In genomic region chr1:189023701-189024080, GRCm38 (mm10) we compare ENCODE assay signal across 24 mouse cellular contexts. TPM values are rescaled to one million over a fixed set of nuclear protein-coding genes. Genes with fewer than 3 reads are reported as not detected.
A peak's percentile ranks its signal among the peaks of the same experiment; 100 is the strongest.
DNase-seq lines count a peak whose midpoint lies in the region; ATAC-seq and TF ChIP-seq lines count a peak whose summit lies in the region.
"Had no signal": no experiment of that assay in that cellular context is flagged by ENCODE, and none has a peak within 500 bp of the region (broad histone marks: within the 10 kb centered on the region; RNA-seq: fewer than 3 reads in every experiment).

No protein-coding gene starts in this region.

- TF ChIP-seq CTCF in lung, postnatal 0 days (IDR thresholded peaks at IDR 0.05) = no peak

- H3K4me3 ChIP-seq in forebrain, embryonic 14.5 days (ENCODE audit: low read depth, low read length) = no peak overlapping the region
- H3K4me3 ChIP-seq in forebrain, embryonic 16.5 days (replicated peaks; ENCODE audit: low read length) = no peak overlapping the region
- H3K4me3 ChIP-seq in lung, embryonic 16.5 days (ENCODE audit: low read length) = no peak overlapping the region
- no peak overlapping the region for H3K4me3 ChIP-seq in lung, postnatal 0 days (ENCODE audit: low read depth, low read length)
- H3K4me3 ChIP-seq: embryonic facial prominence, embryonic 10.5 days; embryonic facial prominence, embryonic 13.5 days; erythroblast, embryonic 14.5 days; forebrain, embryonic 12.5 days; gastrocnemius, adult 2 months; hindbrain, embryonic 12.5 days; hindbrain, embryonic 15.5 days had no signal

- no peak overlapping the region for H3K27ac ChIP-seq in forebrain, embryonic 14.5 days (ENCODE audit: low read depth, low read length)
- H3K27ac ChIP-seq in forebrain, embryonic 16.5 days (ENCODE audit: low read length) = no peak overlapping the region
- H3K27ac ChIP-seq in lung, embryonic 16.5 days (ENCODE audit: low read length) = peak overlapping the region; percentile 29; the same call in 1 of the 2 replicates
- H3K27ac ChIP-seq in lung, postnatal 0 days (ENCODE audit: low read length) = no peak overlapping the region
- H3K27ac ChIP-seq: embryonic facial prominence, embryonic 10.5 days; embryonic facial prominence, embryonic 13.5 days; forebrain, embryonic 12.5 days; gastrocnemius, adult 2 months; hindbrain, embryonic 12.5 days; hindbrain, embryonic 15.5 days had no signal

- 0 out of 2 replicates have a peak, but pooled peaks have one; percentile 26 for ATAC-seq in forebrain, embryonic 14.5 days
- ATAC-seq in forebrain, embryonic 16.5 days = no peak
- ATAC-seq in lung, embryonic 16.5 days (ENCODE audit: low read depth) = peak; percentile 32; the same call in 1 of the 2 replicates
- peak; percentile 51 for ATAC-seq in lung, postnatal 0 days
- ATAC-seq: Patski had no signal

- no peaks in the 10 kb centered on the region for H3K9me3 ChIP-seq in forebrain, embryonic 14.5 days (replicated peaks; ENCODE audit: control insufficient read depth, low read length)
- H3K9me3 ChIP-seq in forebrain, embryonic 16.5 days (ENCODE audit: control insufficient read depth, low read length) = no peaks in the 10 kb centered on the region
- no peaks in the 10 kb centered on the region for H3K9me3 ChIP-seq in lung, embryonic 16.5 days (ENCODE audit: control insufficient read depth, low read length)
- H3K9me3 ChIP-seq in lung, postnatal 0 days (ENCODE audit: low read length) = no peaks in the 10 kb centered on the region
- H3K9me3 ChIP-seq: embryonic facial prominence, embryonic 10.5 days; embryonic facial prominence, embryonic 13.5 days; forebrain, embryonic 12.5 days; hindbrain, embryonic 12.5 days; hindbrain, embryonic 15.5 days had no signal

- no peaks in the 10 kb centered on the region for H3K4me1 ChIP-seq in forebrain, embryonic 14.5 days (ENCODE audit: control insufficient read depth, insufficient read depth, low read length)
- 0 out of 2 replicates have a peak, but pooled peaks cover 2% of the 10 kb centered on the region for H3K4me1 ChIP-seq in forebrain, embryonic 16.5 days (replicated peaks; ENCODE audit: control insufficient read depth, insufficient read depth, low read length)
- H3K4me1 ChIP-seq in lung, embryonic 16.5 days (replicated peaks; ENCODE audit: control insufficient read depth, insufficient read depth, low read length) = peaks cover 5% of the 10 kb centered on the region; the same call in 1 of the 2 replicates
- no peaks in the 10 kb centered on the region for H3K4me1 ChIP-seq in lung, postnatal 0 days (ENCODE audit: insufficient read depth, low read depth, low read length)
- H3K4me1 ChIP-seq: embryonic facial prominence, embryonic 10.5 days; embryonic facial prominence, embryonic 13.5 days; forebrain, embryonic 12.5 days; hindbrain, embryonic 12.5 days; hindbrain, embryonic 15.5 days had no signal

- no peak for TF ChIP-seq EP300 in lung, postnatal 0 days (IDR thresholded peaks at IDR 0.05)

- no peak overlapping the region for H3K4me2 ChIP-seq in forebrain, embryonic 14.5 days (ENCODE audit: low read length)
- H3K4me2 ChIP-seq in forebrain, embryonic 16.5 days (ENCODE audit: low read length) = no peak overlapping the region
- H3K4me2 ChIP-seq in lung, embryonic 16.5 days (ENCODE audit: low read depth, low read length) = no peak overlapping the region
- H3K4me2 ChIP-seq in lung, postnatal 0 days (replicated peaks; ENCODE audit: low read depth, low read length) = 0 out of 2 replicates have a peak overlapping the region, but pooled peaks have one; percentile 3
- H3K4me2 ChIP-seq: embryonic facial prominence, embryonic 13.5 days; forebrain, embryonic 12.5 days; heart, embryonic 11.5 days; hindbrain, embryonic 12.5 days; hindbrain, embryonic 15.5 days had no signal

- no peak overlapping the region for H3K9ac ChIP-seq in forebrain, embryonic 14.5 days (ENCODE audit: low read length)
- H3K9ac ChIP-seq in forebrain, embryonic 16.5 days (replicated peaks; ENCODE audit: low read depth, low read length) = no peak overlapping the region
- no peak overlapping the region for H3K9ac ChIP-seq in lung, embryonic 16.5 days (ENCODE audit: low read length)
- no peak overlapping the region for H3K9ac ChIP-seq in lung, postnatal 0 days (replicated peaks; ENCODE audit: low read depth)
- H3K9ac ChIP-seq: embryonic facial prominence, embryonic 13.5 days; forebrain, embryonic 12.5 days; forebrain, postnatal 0 days; hindbrain, embryonic 12.5 days; hindbrain, embryonic 15.5 days had no signal

- DNase-seq in forebrain, embryonic 14.5 days (ENCODE audit: low spot score) = peak; percentile 53
- no peak for DNase-seq in lung, postnatal 25 days (ENCODE audit: low spot score)
- DNase-seq in lung, postnatal 0 days (ENCODE audit: low spot score) = peak; percentile 72
- peak; percentile 27 for DNase-seq in lung, postnatal 36 days
- no peak for DNase-seq in kidney, adult 11 months
- no peak for DNase-seq in thymus, postnatal 4 days
- DNase-seq: adrenal gland, adult 2 months; adrenal gland, postnatal 14 days; cerebellum, adult 11-12 months; cerebellum, adult 8-10 months; cerebellum, postnatal 36 days; gastrocnemius, adult 2 months; gastrocnemius, postnatal 14 days had no signal

- H3K27me3 ChIP-seq in forebrain, embryonic 14.5 days (replicated peaks; ENCODE audit: control insufficient read depth, insufficient read depth, low read length) = no peaks in the 10 kb centered on the region
- no peaks in the 10 kb centered on the region for H3K27me3 ChIP-seq in forebrain, embryonic 16.5 days (replicated peaks; ENCODE audit: control insufficient read depth, insufficient read depth, low read length)
- H3K27me3 ChIP-seq in lung, embryonic 16.5 days (ENCODE audit: control insufficient read depth, insufficient read depth, low read depth, low read length) = no peaks in the 10 kb centered on the region
- H3K27me3 ChIP-seq in lung, postnatal 0 days (replicated peaks; ENCODE audit: insufficient read depth, low read length) = no peaks in the 10 kb centered on the region
- H3K27me3 ChIP-seq: embryonic facial prominence, embryonic 13.5 days; forebrain, embryonic 12.5 days; hindbrain, embryonic 12.5 days; hindbrain, embryonic 15.5 days had no signal

- no peaks in the 10 kb centered on the region for H3K36me3 ChIP-seq in forebrain, embryonic 14.5 days (ENCODE audit: control insufficient read depth, insufficient read depth, low read length)
- H3K36me3 ChIP-seq in forebrain, embryonic 16.5 days (ENCODE audit: control insufficient read depth, insufficient read depth) = no peaks in the 10 kb centered on the region
- H3K36me3 ChIP-seq in lung, embryonic 16.5 days (ENCODE audit: control insufficient read depth, insufficient read depth, low read length) = no peaks in the 10 kb centered on the region
- no peaks in the 10 kb centered on the region for H3K36me3 ChIP-seq in lung, postnatal 0 days (ENCODE audit: insufficient read depth, low read length)
- H3K36me3 ChIP-seq: embryonic facial prominence, embryonic 10.5 days; embryonic facial prominence, embryonic 13.5 days; forebrain, embryonic 12.5 days; hindbrain, embryonic 12.5 days; hindbrain, embryonic 15.5 days had no signal

- WGBS in forebrain, embryonic 14.5 days = 40% methylated on average over 1 of the region's 1 CpGs
- 36% methylated on average over 1 of the region's 1 CpGs for WGBS in forebrain, embryonic 16.5 days
- 29% methylated on average over 1 of the region's 1 CpGs for WGBS in lung, embryonic 16.5 days
- WGBS in lung, postnatal 0 days = 49% methylated on average over 1 of the region's 1 CpGs

RNA-seq across cellular contexts. Expression of gene Kctd3, which starts 16.1 kb away (rescaled TPM):
- polyA plus RNA-seq in forebrain, embryonic 14.5 days (2014; fragmentation: Nextera tagmentation; extraction: Ambion mirVana) = 34.0 and 39.6 TPM in 2 replicates
- 43.9 and 46.7 TPM in 2 replicates for polyA plus RNA-seq in forebrain, embryonic 16.5 days (2015; fragmentation: Nextera tagmentation; extraction: Ambion mirVana)
- 24.5 and 26.3 TPM in 2 replicates for polyA plus RNA-seq in lung, embryonic 16.5 days (2015; fragmentation: Nextera tagmentation; extraction: Ambion mirVana)
- 19.3 and 22.5 TPM in 2 replicates for polyA plus RNA-seq in lung, postnatal 0 days (2015; fragmentation: Nextera tagmentation; extraction: Ambion mirVana)

Comparison
In these comparisons a context has a peak if more than half of its experiments do, and no peak if none do; other contexts are left out.
1. DNase-seq: peak in forebrain, embryonic 14.5 days (single experiment), lung, postnatal 0 days (single experiment) and lung, postnatal 36 days (single experiment); none in lung, postnatal 25 days (single experiment), kidney, adult 11 months (single experiment) and thymus, postnatal 4 days (single experiment).